Mouse (Mus musculus): ENCODE data around the gene Bpi. TPM values are rescaled to one million over a fixed set of nuclear protein-coding genes. Genes with fewer than 3 reads are reported as not detected.

Gene Bpi
- polyA plus RNA-seq, 1 experiment from 2014 or later, result not detected

- Histone ChIP-seq H3K36me3 (no peaks in the 10 kb centered on the region), H3K9me3 (no peaks in the 10 kb centered on the region), H3K27me3 (ENCODE audit: insufficient read depth, poor library complexity, severe bottlenecking) (no peaks in the 10 kb centered on the region), H3K27ac (peak overlapping the region; percentile 66), H3K4me1 (replicated peaks) (peaks cover 15% of the 10 kb centered on the region), H3K4me3 (no peak overlapping the region)
- no peak for DNase-seq (ENCODE audit: low spot score)
- WGBS, result 41% methylated on average over 6 of the region's 6 CpGs
These were observed 48.8 kb downstream of the Bpi start for GRCm38 (mm10) chr2:158306696-158307049.

GRCm38 (mm10) chr2:158308276-158308675 lies 50.4 kb downstream of the Bpi start:
- no peak overlapping the region for H3K4me3 ChIP-seq
- H3K27me3 ChIP-seq (ENCODE audit: insufficient read depth, poor library complexity, severe bottlenecking), result no peaks in the 10 kb centered on the region
- 53% methylated on average over 5 of the region's 5 CpGs for WGBS
- no peaks in the 10 kb centered on the region for H3K9me3 ChIP-seq
- no peaks in the 10 kb centered on the region for H3K36me3 ChIP-seq
- no peak overlapping the region for H3K27ac ChIP-seq
- peaks cover 15% of the 10 kb centered on the region for H3K4me1 ChIP-seq (replicated peaks)
- DNase-seq (ENCODE audit: low spot score), result no peak

DNA sequence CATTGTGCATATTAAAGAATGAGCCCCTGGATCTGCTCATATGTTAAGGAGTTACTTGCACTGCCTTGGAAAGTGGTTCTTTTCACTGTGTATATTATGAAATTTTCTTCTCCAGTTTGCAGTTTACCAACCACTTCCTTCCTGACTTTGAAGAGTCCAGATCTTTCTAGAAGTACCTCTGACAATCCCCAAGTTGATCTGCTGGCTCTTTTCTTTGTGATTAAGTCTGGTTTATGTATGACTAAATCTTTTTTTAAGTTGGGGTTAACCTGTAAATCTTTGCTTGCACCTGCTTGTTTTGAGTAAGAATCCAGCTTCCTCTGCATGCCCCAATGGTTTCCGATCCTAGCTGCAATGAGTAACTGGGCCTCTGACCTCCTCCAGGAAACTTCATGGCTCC lies 55.2 kb downstream of the Bpi start:
- no peak for DNase-seq (ENCODE audit: low spot score)
- Histone ChIP-seq H3K36me3 (no peaks in the 10 kb centered on the region), H3K4me3 (no peak overlapping the region), H3K27ac (no peak overlapping the region), H3K27me3 (ENCODE audit: insufficient read depth, poor library complexity, severe bottlenecking) (no peaks in the 10 kb centered on the region), H3K4me1 (replicated peaks) (peaks cover 5% of the 10 kb centered on the region), H3K9me3 (no peaks in the 10 kb centered on the region)
- 80% methylated on average over 1 of the region's 1 CpGs for WGBS

- Histone ChIP-seq H3K9me3 (no peaks in the 10 kb centered on the region), H3K36me3 (no peaks in the 10 kb centered on the region), H3K27me3 (ENCODE audit: insufficient read depth, poor library complexity, severe bottlenecking) (no peaks in the 10 kb centered on the region), H3K4me1 (replicated peaks) (peaks cover 5% of the 10 kb centered on the region), H3K4me3 (no peak overlapping the region), H3K27ac (no peak overlapping the region)
- WGBS, result 68% methylated on average over 8 of the region's 8 CpGs
- no peak for DNase-seq (ENCODE audit: low spot score)
These were observed 58.5 kb downstream of the Bpi start for GRCm38 (mm10) chr2:158316371-158316770.

- Histone ChIP-seq H3K27me3 (ENCODE audit: insufficient read depth, poor library complexity, severe bottlenecking) (no peaks in the 10 kb centered on the region), H3K4me1 (replicated peaks) (peaks cover 5% of the 10 kb centered on the region), H3K9me3 (no peaks in the 10 kb centered on the region), H3K27ac (no peak overlapping the region), H3K36me3 (no peaks in the 10 kb centered on the region), H3K4me3 (no peak overlapping the region)
- WGBS, result 15% methylated on average over 5 of the region's 5 CpGs
- DNase-seq (ENCODE audit: low spot score), result peak; percentile 76
These were observed 59.1 kb downstream of the Bpi start for GRCm38 (mm10) chr2:158317026-158317425.

DNA sequence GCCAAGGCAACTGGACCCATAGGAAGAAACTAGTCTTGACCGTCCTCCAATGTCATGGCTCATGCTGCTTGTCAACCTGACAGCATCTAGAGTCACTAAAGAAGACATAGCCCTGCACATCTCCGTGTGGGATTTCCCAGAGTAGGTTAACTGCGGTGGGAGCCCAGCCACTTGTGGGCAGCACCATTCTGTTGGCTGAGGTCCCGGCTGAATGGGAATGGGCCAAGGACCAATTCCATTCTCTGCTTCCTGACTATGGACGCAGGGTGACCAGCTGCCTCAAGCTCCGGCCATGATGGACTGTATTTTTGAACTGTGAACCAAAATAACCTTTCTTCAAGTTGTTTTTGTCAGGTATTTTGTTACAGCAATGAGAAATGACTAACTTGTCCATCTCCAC lies 63.7 kb downstream of the Bpi start:
- WGBS, result 89% methylated on average over 6 of the region's 6 CpGs

DNA sequence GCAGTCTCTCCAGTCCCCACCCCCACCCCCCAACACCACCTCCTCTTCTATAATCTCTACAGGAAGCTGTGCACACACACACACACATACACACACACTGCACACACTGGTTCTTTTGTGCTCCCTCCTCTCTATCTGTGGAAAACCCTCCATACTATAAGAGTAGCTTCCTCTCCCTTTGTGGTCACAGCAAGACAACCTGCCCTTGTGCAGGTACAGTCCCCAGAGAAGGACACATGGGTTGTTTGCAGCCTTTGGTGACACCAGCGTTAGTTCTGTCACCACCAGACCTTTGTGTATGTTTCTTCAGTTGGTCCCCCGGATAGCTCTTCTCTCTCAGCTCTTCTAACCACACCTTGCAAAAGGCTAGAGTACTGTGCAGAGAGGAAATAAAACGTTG lies 65.0 kb downstream of the Bpi start:
- H3K36me3 ChIP-seq, result no peaks in the 10 kb centered on the region
- peaks cover 10% of the 10 kb centered on the region; the same call in 1 of the 2 replicates for H3K4me1 ChIP-seq (replicated peaks)
- no peak overlapping the region for H3K27ac ChIP-seq
- WGBS, result 76% methylated on average over 3 of the region's 3 CpGs
- H3K9me3 ChIP-seq, result no peaks in the 10 kb centered on the region
- no peak overlapping the region for H3K4me3 ChIP-seq
- no peaks in the 10 kb centered on the region for H3K27me3 ChIP-seq (ENCODE audit: insufficient read depth, poor library complexity, severe bottlenecking)
- DNase-seq (ENCODE audit: low spot score), result no peak

More for the DNA sequence above, 63.7 kb downstream of the Bpi start:
- DNase-seq (ENCODE audit: low spot score), result no peak
- H3K9me3 ChIP-seq, result no peaks in the 10 kb centered on the region
- H3K27ac ChIP-seq, result no peak overlapping the region
- no peak overlapping the region for H3K4me3 ChIP-seq
- H3K27me3 ChIP-seq (ENCODE audit: insufficient read depth, poor library complexity, severe bottlenecking), result no peaks in the 10 kb centered on the region
- H3K4me1 ChIP-seq (replicated peaks), result peaks cover 15% of the 10 kb centered on the region
- H3K36me3 ChIP-seq, result no peaks in the 10 kb centered on the region

DNA sequence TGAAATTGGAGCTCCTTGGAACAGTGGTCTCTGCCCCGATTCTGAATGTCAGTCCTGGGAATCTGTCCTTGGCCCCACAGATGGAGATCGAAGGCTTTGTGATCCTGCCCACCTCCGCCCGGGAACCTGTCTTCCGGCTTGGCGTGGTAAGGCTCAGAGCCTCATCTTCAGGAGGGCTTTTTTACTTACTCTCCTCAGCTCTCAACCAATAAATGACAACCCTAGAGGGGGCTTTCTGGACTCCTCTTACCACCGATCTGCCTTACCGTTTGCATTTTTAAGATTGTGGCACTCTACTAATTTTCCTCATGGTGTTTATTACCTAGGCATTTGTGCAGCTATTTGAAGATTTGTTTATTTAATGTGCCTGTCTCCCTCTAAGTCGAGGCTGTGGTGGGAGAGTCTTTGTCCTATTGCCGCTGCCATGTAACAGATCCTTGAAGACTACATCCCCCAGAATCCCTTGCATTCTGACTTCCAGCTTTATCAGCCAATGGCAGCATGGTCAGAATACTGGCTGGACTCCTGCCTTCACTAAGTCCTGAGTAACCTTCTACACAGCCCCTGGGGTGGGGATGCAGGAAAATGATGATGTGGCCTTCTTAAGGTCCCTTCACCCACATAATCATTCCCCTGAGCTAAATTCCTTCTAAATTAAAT lies 66.8 kb downstream of the Bpi start:
- Histone ChIP-seq H3K9me3 (no peaks in the 10 kb centered on the region), H3K4me3 (no peak overlapping the region), H3K36me3 (no peaks in the 10 kb centered on the region), H3K4me1 (replicated peaks) (peaks cover 10% of the 10 kb centered on the region; the same call in 1 of the 2 replicates), H3K27ac (peak overlapping the region; percentile 71), H3K27me3 (ENCODE audit: insufficient read depth, poor library complexity, severe bottlenecking) (no peaks in the 10 kb centered on the region)
- DNase-seq (ENCODE audit: low spot score), result peak; percentile 34
- WGBS, result 62% methylated on average over 10 of the region's 10 CpGs

DNA sequence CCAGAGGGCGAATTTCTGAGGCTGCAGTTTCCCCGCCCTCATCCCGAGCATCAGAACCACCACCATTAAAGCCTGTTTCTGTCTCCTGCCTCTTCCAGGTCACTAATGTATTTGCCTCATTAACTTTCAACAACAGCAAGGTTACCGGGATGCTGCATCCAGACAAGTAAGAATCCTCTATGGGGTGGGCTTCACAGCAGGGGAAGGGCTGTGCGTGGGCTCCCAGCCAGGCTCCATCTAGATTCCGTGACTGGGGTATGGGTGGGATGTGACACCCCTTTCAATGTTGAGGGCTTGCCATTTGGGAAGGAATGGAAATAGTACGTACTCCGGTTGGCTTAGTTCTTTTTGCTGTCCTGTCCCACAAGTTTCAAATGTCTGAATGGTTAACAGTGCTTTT lies 67.7 kb downstream of the Bpi start:
- Histone ChIP-seq H3K9me3 (no peaks in the 10 kb centered on the region), H3K27ac (no peak overlapping the region), H3K4me1 (replicated peaks) (peaks cover 10% of the 10 kb centered on the region; the same call in 1 of the 2 replicates), H3K27me3 (ENCODE audit: insufficient read depth, poor library complexity, severe bottlenecking) (no peaks in the 10 kb centered on the region), H3K4me3 (no peak overlapping the region), H3K36me3 (no peaks in the 10 kb centered on the region)
- no peak for DNase-seq (ENCODE audit: low spot score)
- WGBS, result 61% methylated on average over 8 of the region's 8 CpGs

Other genes starting within 250 kb of the Bpi start
- 36.5 and 39.7 TPM in 2 replicates for gene Tti1, start 229.7 kb upstream of the Bpi start, polyA plus RNA-seq (2016; fragmentation: Nextera tagmentation; extraction: Ambion mirVana)
- gene Rprd1b, start 229.6 kb upstream of the Bpi start, polyA plus RNA-seq (2016; fragmentation: Nextera tagmentation; extraction: Ambion mirVana), result 55.7 and 56.8 TPM in 2 replicates
- 7.5 and 10.2 TPM in 2 replicates for gene Tgm2, start 111.7 kb upstream of the Bpi start, polyA plus RNA-seq (2016; fragmentation: Nextera tagmentation; extraction: Ambion mirVana)
- gene D630003M21Rik, start 28.9 kb upstream of the Bpi start, polyA plus RNA-seq (2016; fragmentation: Nextera tagmentation; extraction: Ambion mirVana), result 3.7 and 4.9 TPM in 2 replicates
- 2.2 and 3.4 TPM in 2 replicates for gene Lbp, start 48.4 kb downstream of the Bpi start, polyA plus RNA-seq (2016; fragmentation: Nextera tagmentation; extraction: Ambion mirVana)
- gene Snhg11, start 117.5 kb downstream of the Bpi start, polyA plus RNA-seq (2016; fragmentation: Nextera tagmentation; extraction: Ambion mirVana), result 41.0 and 88.9 TPM in 2 replicates
- 12.8 and 12.9 TPM in 2 replicates for gene Ralgapb, start 151.8 kb downstream of the Bpi start, polyA plus RNA-seq (2016; fragmentation: Nextera tagmentation; extraction: Ambion mirVana)
- gene Adig, start 244.5 kb downstream of the Bpi start, polyA plus RNA-seq (2016; fragmentation: Nextera tagmentation; extraction: Ambion mirVana), result not detected in 2 replicates

Data from hindbrain, embryonic 10.5 days (tissue).